Mouse (Mus musculus): ENCODE measurements around the gene Gucy2g.

GRCm38 (mm10) chr19:55191596-55191995 lies 49.4 kb downstream of the Gucy2g start:
- TF ChIP-seq POLR2A (IDR thresholded peaks at IDR 0.05; ENCODE audit: borderline replicate concordance, extremely low read depth, low read depth, low read length) (no peak), CTCF (IDR thresholded peaks at IDR 0.05; ENCODE audit: insufficient read depth, low read length) (no peak)

Measured in lung, adult 2 months (tissue).